Mouse (Mus musculus): ENCODE measurements at regions not wholly inside any gene's neighbourhood (a gene's known extent, or its start where the extent isn't known, plus 50 kb on each side); places are given as distances from the start of the nearest gene placed in this dataset.

GRCm38 (mm10) chr9:67145392-67145791 is 96.2 kb upstream of the Tpm1 start:
- no peak for TF ChIP-seq NANOG (IDR thresholded peaks at IDR 0.05; ENCODE audit: borderline replicate concordance, low read length)
- TF ChIP-seq POU5F1 (IDR thresholded peaks at IDR 0.05; ENCODE audit: borderline replicate concordance, low read length), result no peak
- no peak for TF ChIP-seq CTCF (conservative IDR thresholded peaks at IDR 0.05; ENCODE audit: low read length)
- no peaks in the 10 kb centered on the region for H3K9me3 ChIP-seq (ENCODE audit: low read length)
- H3K27me3 ChIP-seq (ENCODE audit: insufficient read depth, low read length), result no peaks in the 10 kb centered on the region
- no peak overlapping the region for H3K4me3 ChIP-seq (replicated peaks; ENCODE audit: low read length)
- no peaks in the 10 kb centered on the region for H3K4me1 ChIP-seq (replicated peaks; ENCODE audit: low read depth, low read length)
- H3K36me3 ChIP-seq (ENCODE audit: insufficient read depth, low read length), result no peaks in the 10 kb centered on the region

DNA sequence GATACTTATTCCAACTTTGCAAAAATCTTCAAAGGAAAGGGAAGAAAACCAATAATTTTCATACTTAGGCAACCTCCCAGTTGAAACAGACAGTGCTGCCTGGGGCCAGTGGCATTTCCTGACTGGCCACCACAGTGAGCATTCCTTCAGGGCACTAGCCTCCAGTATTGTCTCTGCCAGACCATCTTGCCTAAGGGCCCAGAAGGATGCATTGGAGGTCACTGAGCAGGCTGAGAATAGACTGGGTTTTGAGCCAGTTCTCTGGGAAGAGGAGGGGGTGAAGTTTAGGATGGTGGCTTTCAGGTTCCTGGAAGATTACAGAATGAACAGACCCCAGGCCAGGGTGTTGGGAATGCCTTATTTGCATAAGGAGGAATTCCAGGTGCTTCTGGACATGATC is 95.3 kb upstream of the Tpm1 start:
- no peaks in the 10 kb centered on the region for H3K9me3 ChIP-seq (ENCODE audit: low read length)
- TF ChIP-seq CTCF (conservative IDR thresholded peaks at IDR 0.05; ENCODE audit: low read length) (no peak), NANOG (IDR thresholded peaks at IDR 0.05; ENCODE audit: borderline replicate concordance, low read length) (no peak), POU5F1 (IDR thresholded peaks at IDR 0.05; ENCODE audit: borderline replicate concordance, low read length) (no peak)
- H3K27me3 ChIP-seq (ENCODE audit: insufficient read depth, low read length), result no peaks in the 10 kb centered on the region
- H3K36me3 ChIP-seq (ENCODE audit: insufficient read depth, low read length), result no peaks in the 10 kb centered on the region
- no peaks in the 10 kb centered on the region for H3K4me1 ChIP-seq (replicated peaks; ENCODE audit: low read depth, low read length)
- H3K4me3 ChIP-seq (replicated peaks; ENCODE audit: low read length), result no peak overlapping the region

DNA sequence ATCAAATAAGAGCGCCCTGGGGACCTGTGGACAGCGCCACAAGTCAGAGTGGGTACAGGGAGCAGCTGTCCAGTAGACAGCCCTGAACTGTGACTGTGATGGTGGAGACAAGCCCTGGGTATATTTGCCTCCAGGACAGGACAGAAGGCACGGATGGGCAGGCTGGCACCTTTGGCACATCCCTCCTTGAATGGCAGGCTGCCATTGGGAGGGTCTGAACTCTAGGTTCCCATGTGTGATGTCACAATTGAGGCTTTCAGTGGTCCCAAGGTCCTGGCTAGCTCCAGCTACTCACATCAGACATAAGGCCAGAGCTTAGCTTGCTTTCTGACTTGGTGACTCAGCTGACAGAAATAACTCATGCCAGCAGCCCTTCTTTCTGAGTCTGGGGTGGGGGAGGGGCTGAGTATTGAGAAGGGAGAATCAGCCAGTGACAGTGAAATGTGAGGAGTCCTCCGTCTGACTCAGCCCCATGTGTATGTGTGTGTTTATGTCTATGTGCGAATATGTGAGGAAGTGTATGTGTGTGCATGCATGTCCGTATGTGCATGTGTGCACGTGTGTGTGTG is 91.2 kb upstream of the Tpm1 start:
- Histone ChIP-seq H3K9me3 (ENCODE audit: low read length) (no peaks in the 10 kb centered on the region), H3K36me3 (ENCODE audit: insufficient read depth, low read length) (no peaks in the 10 kb centered on the region), H3K4me3 (replicated peaks; ENCODE audit: low read length) (no peak overlapping the region), H3K27me3 (ENCODE audit: insufficient read depth, low read length) (no peaks in the 10 kb centered on the region), H3K4me1 (replicated peaks; ENCODE audit: low read depth, low read length) (0 out of 2 replicates have a peak, but pooled peaks cover 4% of the 10 kb centered on the region)
- TF ChIP-seq POU5F1 (IDR thresholded peaks at IDR 0.05; ENCODE audit: borderline replicate concordance, low read length) (no peak), CTCF (conservative IDR thresholded peaks at IDR 0.05; ENCODE audit: low read length) (no peak), NANOG (IDR thresholded peaks at IDR 0.05; ENCODE audit: borderline replicate concordance, low read length) (no peak)

- no peaks in the 10 kb centered on the region for H3K9me3 ChIP-seq (ENCODE audit: low read length)
- H3K4me1 ChIP-seq (replicated peaks; ENCODE audit: low read depth, low read length), result 0 out of 2 replicates have a peak, but pooled peaks cover 4% of the 10 kb centered on the region
- no peak overlapping the region for H3K4me3 ChIP-seq (replicated peaks; ENCODE audit: low read length)
- H3K36me3 ChIP-seq (ENCODE audit: insufficient read depth, low read length), result no peaks in the 10 kb centered on the region
- no peak for TF ChIP-seq CTCF (conservative IDR thresholded peaks at IDR 0.05; ENCODE audit: low read length)
- no peak for TF ChIP-seq NANOG (IDR thresholded peaks at IDR 0.05; ENCODE audit: borderline replicate concordance, low read length)
- no peak for TF ChIP-seq POU5F1 (IDR thresholded peaks at IDR 0.05; ENCODE audit: borderline replicate concordance, low read length)
- H3K27me3 ChIP-seq (ENCODE audit: insufficient read depth, low read length), result peaks cover 6% of the 10 kb centered on the region; the same call in 1 of the 2 replicates
These were observed 88.5 kb upstream of the Tpm1 start for GRCm38 (mm10) chr9:67137681-67138080.

DNA sequence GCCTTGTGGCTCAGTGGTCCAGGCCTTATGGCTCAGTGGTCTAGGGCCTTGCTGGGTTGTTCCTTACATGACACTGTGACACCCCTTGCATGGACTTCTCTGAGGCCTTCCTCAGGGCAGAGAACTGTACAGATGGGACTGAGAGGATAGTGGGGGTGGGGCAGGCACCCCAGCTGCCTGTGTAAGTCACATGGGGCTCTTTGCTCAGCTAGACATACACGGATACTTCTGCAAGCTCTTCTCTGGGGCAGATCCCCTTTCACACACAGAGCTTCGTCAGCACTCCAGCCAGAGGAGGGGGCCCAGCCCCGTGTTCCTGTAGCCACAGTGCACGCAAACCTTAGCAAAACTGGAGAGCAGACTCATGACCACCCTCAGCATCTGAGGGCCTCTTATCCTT is 87.9 kb upstream of the Tpm1 start:
- 0 out of 2 replicates have a peak, but pooled peaks cover 4% of the 10 kb centered on the region for H3K4me1 ChIP-seq (replicated peaks; ENCODE audit: low read depth, low read length)
- H3K4me3 ChIP-seq (replicated peaks; ENCODE audit: low read length), result no peak overlapping the region
- H3K36me3 ChIP-seq (ENCODE audit: insufficient read depth, low read length), result no peaks in the 10 kb centered on the region
- H3K27me3 ChIP-seq (ENCODE audit: insufficient read depth, low read length), result peaks cover 10% of the 10 kb centered on the region; the same call in 1 of the 2 replicates
- TF ChIP-seq CTCF (conservative IDR thresholded peaks at IDR 0.05; ENCODE audit: low read length) (no peak), NANOG (IDR thresholded peaks at IDR 0.05; ENCODE audit: borderline replicate concordance, low read length) (no peak), POU5F1 (IDR thresholded peaks at IDR 0.05; ENCODE audit: borderline replicate concordance, low read length) (no peak)
- no peaks in the 10 kb centered on the region for H3K9me3 ChIP-seq (ENCODE audit: low read length)

DNA sequence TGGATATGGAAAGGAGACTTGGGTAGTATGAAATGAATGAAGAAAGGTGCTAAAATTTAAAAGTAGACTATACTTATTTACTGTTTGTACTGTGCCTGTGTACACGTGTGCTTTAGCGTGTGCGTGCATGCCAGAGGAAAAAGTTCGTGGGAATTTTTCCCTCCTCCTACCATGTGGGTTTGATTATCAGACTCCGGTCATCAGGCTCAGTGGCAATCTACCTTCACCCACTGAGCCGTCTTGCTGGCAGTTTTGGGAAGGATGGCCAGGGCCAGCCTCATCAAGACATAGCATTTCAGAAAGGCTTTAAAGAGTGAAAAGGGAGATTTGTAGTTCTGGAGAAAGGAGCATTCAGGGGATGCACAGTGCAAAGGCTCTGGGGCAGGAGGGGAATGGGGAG is 87.0 kb upstream of the Tpm1 start:
- Histone ChIP-seq H3K27me3 (ENCODE audit: insufficient read depth, low read length) (peaks cover 14% of the 10 kb centered on the region), H3K4me3 (replicated peaks; ENCODE audit: low read length) (no peak overlapping the region), H3K36me3 (ENCODE audit: insufficient read depth, low read length) (no peaks in the 10 kb centered on the region), H3K9me3 (ENCODE audit: low read length) (peaks cover 2% of the 10 kb centered on the region; the same call in 1 of the 2 replicates), H3K4me1 (replicated peaks; ENCODE audit: low read depth, low read length) (0 out of 2 replicates have a peak, but pooled peaks cover 4% of the 10 kb centered on the region)
- no peak for TF ChIP-seq NANOG (IDR thresholded peaks at IDR 0.05; ENCODE audit: borderline replicate concordance, low read length)
- no peak for TF ChIP-seq CTCF (conservative IDR thresholded peaks at IDR 0.05; ENCODE audit: low read length)
- no peak for TF ChIP-seq POU5F1 (IDR thresholded peaks at IDR 0.05; ENCODE audit: borderline replicate concordance, low read length)

- TF ChIP-seq POU5F1 (IDR thresholded peaks at IDR 0.05; ENCODE audit: borderline replicate concordance, low read length) (no peak), CTCF (conservative IDR thresholded peaks at IDR 0.05; ENCODE audit: low read length) (peak; percentile 86), NANOG (IDR thresholded peaks at IDR 0.05; ENCODE audit: borderline replicate concordance, low read length) (no peak)
- H3K36me3 ChIP-seq (ENCODE audit: insufficient read depth, low read length), result no peaks in the 10 kb centered on the region
- 0 out of 2 replicates have a peak, but pooled peaks cover 4% of the 10 kb centered on the region for H3K4me1 ChIP-seq (replicated peaks; ENCODE audit: low read depth, low read length)
- peaks cover 7% of the 10 kb centered on the region; the same call in 1 of the 2 replicates for H3K9me3 ChIP-seq (ENCODE audit: low read length)
- no peak overlapping the region for H3K4me3 ChIP-seq (replicated peaks; ENCODE audit: low read length)
- H3K27me3 ChIP-seq (ENCODE audit: insufficient read depth, low read length), result peaks cover 16% of the 10 kb centered on the region
These were observed 85.2 kb upstream of the Tpm1 start for GRCm38 (mm10) chr9:67134378-67134777.

GRCm38 (mm10) chr9:67132370-67132769 is 83.2 kb upstream of the Tpm1 start:
- TF ChIP-seq CTCF (conservative IDR thresholded peaks at IDR 0.05; ENCODE audit: low read length) (no peak), POU5F1 (IDR thresholded peaks at IDR 0.05; ENCODE audit: borderline replicate concordance, low read length) (no peak), NANOG (IDR thresholded peaks at IDR 0.05; ENCODE audit: borderline replicate concordance, low read length) (no peak)
- Histone ChIP-seq H3K4me3 (replicated peaks; ENCODE audit: low read length) (no peak overlapping the region), H3K36me3 (ENCODE audit: insufficient read depth, low read length) (no peaks in the 10 kb centered on the region), H3K4me1 (replicated peaks; ENCODE audit: low read depth, low read length) (0 out of 2 replicates have a peak, but pooled peaks cover 3% of the 10 kb centered on the region), H3K9me3 (ENCODE audit: low read length) (peaks cover 7% of the 10 kb centered on the region; the same call in 1 of the 2 replicates), H3K27me3 (ENCODE audit: insufficient read depth, low read length) (peaks cover 16% of the 10 kb centered on the region)
